Mouse (Mus musculus) erythroblast, embryonic 14.5 days (primary cell): ENCODE results near the gene Fbxo47.

ENCODE experiments used
- GATA1 ChIP-seq: IDR thresholded peaks from 2 replicates; pipeline ENCODE4 v1.6.1; 2012; ENCODE audit warnings: low read length, inconsistent platforms, mixed read lengths
- TAL1 ChIP-seq: IDR thresholded peaks from 3 replicates; pipeline ENCODE4 v1.6.1; 2012; ENCODE audit warnings: low read length, inconsistent platforms, mixed read lengths

GRCm38 (mm10) chr11:97820840-97821239, 63.1 kb downstream of the Fbxo47 start:
- TF ChIP-seq TAL1 = no peak
- no peak for TF ChIP-seq GATA1
